Mouse (Mus musculus) megakaryocyte, embryonic 14.5 days (primary cell): ENCODE measurements at regions not wholly inside any gene's neighbourhood (a gene's known extent, or its start where the extent isn't known, plus 50 kb on each side); places are given as distances from the start of the nearest gene placed in this dataset.
"Not testable (repeated sequence)": the region's sequence is repeated elsewhere in the genome, so short reads cannot be mapped to it uniquely, and the experiment has no call there.

Experiments used
- FLI1 ChIP-seq: IDR thresholded peaks from 2 replicates; pipeline ENCODE4 v1.6.1; 2012; ENCODE audit warnings: low read length, inconsistent platforms, mixed read lengths
- GATA1 ChIP-seq: IDR thresholded peaks from 3 replicates; pipeline ENCODE4 v1.6.1; 2012; ENCODE audit warnings: mixed read lengths, low read length, inconsistent platforms, borderline replicate concordance

GRCm38 (mm10) chr14:52769450-52769849 lies 273.9 kb upstream of the Olfr1507 start:
- TF ChIP-seq GATA1, FLI1: not testable (repeated sequence)
